Mouse (Mus musculus): ENCODE results near the gene Grip1.

Grip1 gene

GRCm38 (mm10) chr10:119573134-119573533 is 119.5 kb downstream of the Grip1 start:
- no peak for DNase-seq (ENCODE audit: low read depth, low spot score)

- DNase-seq (ENCODE audit: low read depth, low spot score), result no peak
Measured at GRCm38 (mm10) chr10:119575780-119576179, 122.2 kb downstream of the Grip1 start.

GRCm38 (mm10) chr10:119580024-119580423 is 126.4 kb downstream of the Grip1 start:
- DNase-seq (ENCODE audit: low read depth, low spot score), result no peak

GRCm38 (mm10) chr10:119584666-119585065 is 131.0 kb downstream of the Grip1 start:
- no peak for DNase-seq (ENCODE audit: low read depth, low spot score)

GRCm38 (mm10) chr10:119586976-119587375 is 133.3 kb downstream of the Grip1 start:
- no peak for DNase-seq (ENCODE audit: low read depth, low spot score)

- DNase-seq (ENCODE audit: low read depth, low spot score), result no peak
Measured at GRCm38 (mm10) chr10:119596822-119597221, 143.2 kb downstream of the Grip1 start.

- DNase-seq (ENCODE audit: low read depth, low spot score), result no peak
Measured at GRCm38 (mm10) chr10:119607501-119607900, 153.9 kb downstream of the Grip1 start.

- DNase-seq (ENCODE audit: low read depth, low spot score), result no peak
Measured at GRCm38 (mm10) chr10:119608998-119609397, 155.4 kb downstream of the Grip1 start.

- peak; percentile 23 for DNase-seq (ENCODE audit: low read depth, low spot score)
Measured at GRCm38 (mm10) chr10:119610279-119610895, 156.8 kb downstream of the Grip1 start.

- no peak for DNase-seq (ENCODE audit: low read depth, low spot score)
Measured at GRCm38 (mm10) chr10:119612034-119612433, 158.4 kb downstream of the Grip1 start.

- DNase-seq (ENCODE audit: low read depth, low spot score), result no peak
Measured at GRCm38 (mm10) chr10:119614726-119615125, 161.1 kb downstream of the Grip1 start.

- peak; percentile 21 for DNase-seq (ENCODE audit: low read depth, low spot score)
Measured at GRCm38 (mm10) chr10:119615240-119615885, 161.7 kb downstream of the Grip1 start.

- no peak for DNase-seq (ENCODE audit: low read depth, low spot score)
Measured at GRCm38 (mm10) chr10:119616078-119616477, 162.4 kb downstream of the Grip1 start.

GRCm38 (mm10) chr10:119628656-119629055 is 175.0 kb downstream of the Grip1 start:
- no peak for DNase-seq (ENCODE audit: low read depth, low spot score)

GRCm38 (mm10) chr10:119630401-119630800 is 176.8 kb downstream of the Grip1 start:
- DNase-seq (ENCODE audit: low read depth, low spot score), result no peak

GRCm38 (mm10) chr10:119631966-119632365 is 178.3 kb downstream of the Grip1 start:
- DNase-seq (ENCODE audit: low read depth, low spot score), result no peak

- DNase-seq (ENCODE audit: low read depth, low spot score), result no peak
Measured at GRCm38 (mm10) chr10:119634544-119634943, 180.9 kb downstream of the Grip1 start.

GRCm38 (mm10) chr10:119640534-119640933 is 186.9 kb downstream of the Grip1 start:
- no peak for DNase-seq (ENCODE audit: low read depth, low spot score)

- no peak for DNase-seq (ENCODE audit: low read depth, low spot score)
Measured at GRCm38 (mm10) chr10:119641011-119641410, 187.4 kb downstream of the Grip1 start.

- DNase-seq (ENCODE audit: low read depth, low spot score), result no peak
Measured at GRCm38 (mm10) chr10:119644289-119644688, 190.7 kb downstream of the Grip1 start.

- DNase-seq (ENCODE audit: low read depth, low spot score), result peak; percentile 38
Measured at GRCm38 (mm10) chr10:119646500-119647439, 193.1 kb downstream of the Grip1 start.

GRCm38 (mm10) chr10:119660677-119661353 is 207.2 kb downstream of the Grip1 start:
- DNase-seq (ENCODE audit: low read depth, low spot score), result no peak
